Mouse (Mus musculus): ENCODE data around the gene Neurl4.
"Not testable (repeated sequence)": the region's sequence is repeated elsewhere in the genome, so short reads cannot be mapped to it uniquely, and the experiment has no call there.

Neurl4 gene

DNA sequence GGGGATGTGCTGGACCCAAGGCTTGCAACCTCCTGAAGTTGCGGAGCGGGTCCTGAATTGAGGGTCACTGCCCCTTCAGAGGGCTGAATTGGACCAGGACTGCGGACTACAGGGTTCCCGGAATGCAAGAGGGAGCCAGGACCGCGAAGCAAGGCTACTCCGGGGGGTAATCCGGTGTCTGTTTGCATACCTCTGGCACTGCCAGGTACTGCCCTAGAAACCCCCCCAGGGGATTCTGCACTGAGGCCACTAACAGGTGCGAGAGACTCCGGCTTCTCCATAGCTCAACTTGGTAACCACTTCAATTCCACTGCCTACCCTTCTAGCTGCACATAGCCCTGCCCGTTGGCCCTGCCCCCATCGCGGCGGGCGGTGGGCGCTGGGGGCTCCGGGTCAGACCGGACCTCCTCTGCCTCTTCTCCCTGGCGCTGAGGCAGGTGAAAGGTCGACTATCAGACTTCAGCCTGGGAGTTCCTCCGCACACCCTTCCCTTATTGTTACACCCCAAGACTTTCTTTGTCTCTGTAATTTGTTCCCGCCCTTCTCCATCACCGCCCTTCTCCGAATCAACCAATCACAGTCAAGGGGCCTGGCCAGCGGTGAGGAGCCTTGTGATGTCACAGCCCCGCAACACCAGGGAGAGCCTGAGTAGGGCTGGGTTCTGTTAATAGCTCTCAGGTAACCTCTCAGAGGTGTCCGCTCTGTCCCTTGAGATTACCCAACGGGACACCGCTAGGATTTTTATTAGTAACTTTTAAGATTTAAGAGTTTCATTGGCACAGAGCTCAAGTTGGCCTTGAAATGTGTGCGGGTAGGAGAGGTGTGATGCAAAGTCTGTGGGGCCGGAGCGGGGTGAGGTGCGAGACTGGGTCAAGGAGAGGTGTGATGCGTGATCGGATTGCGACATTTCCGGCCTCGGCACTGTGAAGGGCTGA is at the start of gene Neurl4, which contains the start of gene 2810408A11Rik:
Neurl4 (plus strand) TSS at position 602 of the 935 bp plus-strand sequence.
2810408A11Rik (minus strand) TSS at position 517 of the 935 bp plus-strand sequence.
- peak; percentile 99 for DNase-seq (ENCODE audit: low read depth)

DNA sequence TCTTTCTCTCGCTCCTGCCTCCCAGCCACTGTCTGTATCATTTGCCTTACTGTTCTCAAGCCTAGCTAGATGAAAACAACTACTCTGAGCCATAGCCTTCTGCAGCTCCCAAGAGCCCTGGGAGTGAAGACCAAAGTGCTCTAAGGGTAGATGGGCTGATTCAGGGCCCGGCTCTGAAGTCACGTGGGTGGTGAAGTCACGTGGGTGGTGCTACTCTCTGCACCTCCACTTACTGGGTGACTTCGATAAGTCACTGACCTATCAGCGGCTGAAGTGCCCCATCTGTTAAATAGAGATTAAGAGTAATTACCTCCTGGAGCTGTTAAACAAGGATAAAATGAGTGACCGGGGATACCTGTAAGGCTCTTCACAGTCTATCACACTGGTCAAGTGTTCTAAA is 46.9 kb upstream of the Neurl4 start:
- DNase-seq (ENCODE audit: low read depth) = peak; percentile 67

GRCm38 (mm10) chr11:69854680-69855079 is 46.2 kb upstream of the Neurl4 start:
- no peak for DNase-seq (ENCODE audit: low read depth)

GRCm38 (mm10) chr11:69855347-69855746 is 45.5 kb upstream of the Neurl4 start:
- peak; percentile 37 for DNase-seq (ENCODE audit: low read depth)

GRCm38 (mm10) chr11:69858113-69858998 is 42.5 kb upstream of the Neurl4 start, which contains the start of gene Tnk1:
TSS of gene Tnk1 (minus strand) at chr11:69858730.
- no peak for DNase-seq (ENCODE audit: low read depth)

DNA sequence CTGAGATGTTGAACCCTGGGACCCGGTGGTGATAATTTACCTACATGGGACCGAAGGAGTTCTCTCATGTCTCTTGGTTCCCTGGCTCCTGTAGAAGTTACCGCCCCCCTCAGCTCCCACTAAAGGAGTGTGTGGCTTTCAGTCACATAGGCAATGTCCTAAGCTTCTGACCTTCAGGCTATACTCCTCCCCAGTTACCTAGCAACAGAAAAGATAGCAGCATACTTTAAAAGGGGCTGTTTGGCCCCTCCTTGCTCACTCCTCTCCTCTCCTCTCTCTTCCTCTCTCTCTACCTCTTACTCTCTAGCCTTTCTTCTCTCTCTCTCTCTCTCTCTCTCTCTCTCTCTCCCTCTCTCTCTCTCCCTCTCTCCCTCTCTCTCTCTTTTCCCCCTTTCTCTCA is 37.1 kb upstream of the Neurl4 start:
- not testable (repeated sequence) for DNase-seq (ENCODE audit: low read depth)

DNA sequence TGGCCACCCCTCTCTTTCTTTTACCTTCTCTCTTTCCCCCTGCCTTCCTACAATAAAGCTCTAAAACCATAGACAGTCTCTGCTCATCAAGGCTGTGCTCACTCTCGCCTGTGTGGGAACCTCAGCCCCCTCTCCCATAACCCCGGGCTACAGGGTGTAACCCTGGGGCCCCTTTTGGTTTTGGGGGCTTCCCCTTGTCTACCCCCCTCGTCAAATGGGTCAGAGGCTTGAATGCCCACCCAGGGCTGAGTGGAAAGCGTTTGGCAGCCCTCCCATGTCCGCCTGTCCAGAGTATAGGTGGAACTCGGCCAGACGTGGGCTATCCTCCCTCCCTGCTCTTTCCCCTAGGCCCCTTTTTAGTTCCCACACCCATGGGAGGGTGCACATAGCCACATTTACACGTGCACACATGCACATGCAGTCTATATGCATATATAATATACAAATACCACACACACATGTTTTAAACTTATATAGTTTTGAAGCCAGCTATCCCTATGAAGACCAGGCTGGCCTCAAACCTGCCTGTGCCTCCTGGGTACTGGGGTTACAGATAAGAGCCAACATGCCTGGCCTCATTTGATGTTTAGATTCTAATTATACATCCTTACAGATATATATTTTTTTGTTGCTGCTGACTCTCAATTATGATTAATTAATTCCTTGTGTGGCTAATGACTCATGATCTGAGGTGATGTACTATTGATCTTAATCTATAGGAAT is 36.6 kb upstream of the Neurl4 start:
- DNase-seq (ENCODE audit: low read depth) = no peak

- no peak for DNase-seq (ENCODE audit: low read depth)
Observed at GRCm38 (mm10) chr11:69865561-69865960, 35.3 kb upstream of the Neurl4 start.

GRCm38 (mm10) chr11:69867335-69867734 is 33.5 kb upstream of the Neurl4 start:
- DNase-seq (ENCODE audit: low read depth) = no peak

DNA sequence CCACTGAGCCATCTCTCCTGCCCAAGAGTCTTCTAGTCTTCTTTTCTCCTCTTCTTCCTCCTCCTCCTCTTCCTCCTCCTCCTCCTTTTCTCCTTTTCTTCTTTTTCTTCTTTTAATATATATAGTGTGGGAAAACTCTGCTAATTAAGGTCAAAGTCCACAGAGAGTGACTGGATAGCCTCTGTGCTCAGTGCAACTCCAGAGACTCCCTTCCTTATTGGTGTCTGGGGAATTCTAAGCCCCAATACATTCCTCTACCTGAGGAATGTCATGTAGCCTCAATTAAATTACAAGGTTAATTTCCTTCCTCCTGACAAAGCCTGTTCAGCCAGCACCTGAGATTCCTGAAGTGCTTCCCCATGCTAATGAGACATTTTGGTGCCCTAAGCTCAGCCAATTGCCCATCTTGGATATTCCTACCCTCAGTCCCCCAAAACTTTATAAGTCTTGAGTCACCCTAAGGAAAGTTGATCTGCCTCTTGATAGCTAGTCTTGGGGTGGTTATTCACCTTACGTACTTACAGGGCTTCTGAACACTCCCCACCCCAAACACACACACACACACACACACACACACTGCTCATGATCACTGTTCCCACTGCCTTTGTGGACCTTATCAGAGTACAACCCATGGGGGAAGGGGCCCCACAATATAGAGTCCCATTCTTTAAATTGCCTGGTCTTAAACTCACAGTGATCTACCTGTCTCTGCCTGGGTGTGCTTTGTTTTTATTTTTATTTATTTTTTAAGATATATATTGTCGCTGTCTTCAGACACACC is 30.4 kb upstream of the Neurl4 start:
- DNase-seq (ENCODE audit: low read depth) = no peak

GRCm38 (mm10) chr11:69871822-69872221 is 29.1 kb upstream of the Neurl4 start:
- DNase-seq (ENCODE audit: low read depth) = no peak

GRCm38 (mm10) chr11:69872451-69872850 is 28.4 kb upstream of the Neurl4 start:
- DNase-seq (ENCODE audit: low read depth) = no peak

DNA sequence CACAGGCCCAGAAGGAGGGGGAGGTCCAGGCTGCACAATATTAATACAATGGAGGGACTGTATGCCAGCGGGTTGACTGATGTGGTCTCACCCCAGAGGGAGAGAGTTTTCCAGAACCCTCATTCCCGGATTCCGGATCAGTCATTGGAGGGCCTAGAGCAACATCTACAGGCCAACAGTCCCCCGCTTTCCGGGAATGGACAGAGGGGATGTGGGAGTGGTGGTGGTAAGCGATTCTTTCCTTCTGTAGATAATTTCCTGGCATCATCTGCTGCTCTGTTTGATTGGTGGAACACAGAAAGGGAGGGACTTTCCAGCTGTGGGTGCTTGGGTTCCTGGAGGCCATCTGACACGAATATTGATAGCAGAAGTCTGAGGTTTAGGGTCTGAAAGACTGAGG is 24.7 kb upstream of the Neurl4 start:
- DNase-seq (ENCODE audit: low read depth) = peak; percentile 85

DNA sequence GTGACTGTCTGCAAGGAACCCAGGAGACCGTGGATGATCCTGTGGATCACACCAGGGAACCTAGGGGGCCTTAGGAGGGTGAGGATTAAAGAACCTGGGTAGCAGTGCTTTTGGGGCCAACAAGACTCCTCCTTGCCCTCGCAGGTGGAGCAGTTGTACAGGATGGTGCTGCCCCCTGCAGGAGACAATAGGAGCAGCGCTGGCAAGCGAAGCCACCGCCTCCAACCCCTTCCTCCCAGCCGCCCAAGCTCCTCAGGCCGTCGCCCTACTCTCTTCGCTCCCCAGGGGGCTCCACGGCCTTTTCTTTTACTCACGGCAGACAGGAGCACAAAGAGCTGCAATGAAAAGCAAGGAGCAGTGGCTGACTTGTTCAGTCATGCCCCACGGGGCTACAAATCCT is 24.0 kb upstream of the Neurl4 start:
- DNase-seq (ENCODE audit: low read depth) = peak; percentile 94

DNA sequence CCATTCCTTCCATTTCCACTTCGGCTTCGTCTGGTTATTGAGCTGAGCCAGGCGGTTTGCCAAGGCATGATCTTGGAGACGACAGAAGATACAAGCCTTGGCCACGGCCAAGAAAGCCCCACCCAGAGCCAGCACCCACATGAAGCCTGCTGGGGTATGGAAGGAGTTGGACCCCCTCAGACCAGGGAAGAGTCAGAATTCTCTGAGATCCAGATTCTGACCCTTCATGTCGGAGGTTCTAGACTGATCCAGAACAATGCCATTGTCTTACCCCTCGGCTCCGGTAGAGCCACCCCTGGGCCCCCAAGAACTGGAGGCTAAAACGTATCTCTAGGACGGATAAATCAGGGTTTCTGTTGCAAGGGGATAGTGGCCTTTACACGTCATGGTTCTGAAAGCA is 23.0 kb upstream of the Neurl4 start, which contains the start of gene Tmem95:
Tmem95 (minus strand) TSS at position 141 of the 400 bp plus-strand sequence.
- no peak for DNase-seq (ENCODE audit: low read depth)

GRCm38 (mm10) chr11:69878399-69878798 is 22.5 kb upstream of the Neurl4 start:
- DNase-seq (ENCODE audit: low read depth) = no peak

GRCm38 (mm10) chr11:69878952-69879351 is 21.9 kb upstream of the Neurl4 start:
- DNase-seq (ENCODE audit: low read depth) = no peak

- no peak for DNase-seq (ENCODE audit: low read depth)
Observed at GRCm38 (mm10) chr11:69879711-69880110, 21.2 kb upstream of the Neurl4 start.

DNA sequence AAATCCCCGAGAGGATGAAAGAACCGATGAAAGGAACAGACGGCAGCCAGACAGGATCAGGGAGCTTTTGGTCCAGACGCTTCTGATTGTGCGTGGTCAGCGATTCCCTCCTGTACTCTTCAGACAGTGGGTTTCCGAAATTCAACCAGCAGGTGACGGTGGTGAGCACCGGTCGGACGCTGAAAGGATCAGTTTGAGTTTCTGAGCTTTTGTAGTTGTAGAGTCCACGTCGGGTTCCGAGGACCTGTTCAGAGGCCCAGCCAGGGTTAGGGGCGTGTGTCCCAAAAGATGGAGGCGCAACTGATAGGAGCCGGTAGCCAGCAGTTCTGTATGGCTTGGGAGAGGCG is 20.4 kb upstream of the Neurl4 start:
- peak; percentile 83 for DNase-seq (ENCODE audit: low read depth)

DNA sequence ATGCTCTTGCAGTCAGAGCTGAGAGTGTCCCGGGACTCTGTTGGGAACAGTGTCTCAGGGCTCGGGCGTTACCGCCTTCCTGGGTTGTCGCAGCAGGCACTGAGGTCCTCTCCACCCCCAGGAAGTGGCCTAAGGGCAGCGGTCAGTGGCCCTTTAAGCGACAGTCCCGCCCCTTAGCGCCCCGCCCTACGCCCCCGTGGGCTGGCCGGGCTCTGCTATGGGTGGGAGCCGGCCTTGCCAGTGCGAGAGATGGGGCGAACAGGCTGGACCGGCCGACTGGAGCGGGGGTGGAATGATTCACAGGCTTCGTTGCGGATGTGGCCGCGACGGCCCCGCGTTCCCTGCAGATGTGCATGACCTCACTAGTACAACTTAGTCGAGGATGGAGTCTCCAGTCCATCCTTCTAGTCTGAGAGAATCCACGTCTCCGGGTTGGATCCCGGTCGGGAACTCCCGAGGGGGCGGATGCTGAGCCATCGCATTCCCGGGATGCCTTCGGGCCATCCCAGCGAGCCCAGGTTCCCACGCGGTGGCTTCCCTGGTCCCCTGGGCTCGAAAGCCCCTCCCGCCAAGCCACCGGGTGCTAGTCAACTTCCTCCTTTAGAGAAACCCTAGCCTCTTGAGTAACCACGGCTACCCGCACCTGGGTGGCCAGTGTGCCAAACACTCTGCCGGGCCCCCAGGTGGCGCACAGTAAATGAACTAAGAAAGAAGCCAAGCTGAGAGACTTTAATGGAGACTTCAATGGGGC is 19.8 kb upstream of the Neurl4 start, which contains the start of gene Kctd11:
Kctd11 (minus strand) TSS at position 554 of the 751 bp plus-strand sequence.
- peak; percentile 89 for DNase-seq (ENCODE audit: low read depth)
